8 mouse cellular contexts compared by ENCODE assay signal in the genomic region with DNA sequence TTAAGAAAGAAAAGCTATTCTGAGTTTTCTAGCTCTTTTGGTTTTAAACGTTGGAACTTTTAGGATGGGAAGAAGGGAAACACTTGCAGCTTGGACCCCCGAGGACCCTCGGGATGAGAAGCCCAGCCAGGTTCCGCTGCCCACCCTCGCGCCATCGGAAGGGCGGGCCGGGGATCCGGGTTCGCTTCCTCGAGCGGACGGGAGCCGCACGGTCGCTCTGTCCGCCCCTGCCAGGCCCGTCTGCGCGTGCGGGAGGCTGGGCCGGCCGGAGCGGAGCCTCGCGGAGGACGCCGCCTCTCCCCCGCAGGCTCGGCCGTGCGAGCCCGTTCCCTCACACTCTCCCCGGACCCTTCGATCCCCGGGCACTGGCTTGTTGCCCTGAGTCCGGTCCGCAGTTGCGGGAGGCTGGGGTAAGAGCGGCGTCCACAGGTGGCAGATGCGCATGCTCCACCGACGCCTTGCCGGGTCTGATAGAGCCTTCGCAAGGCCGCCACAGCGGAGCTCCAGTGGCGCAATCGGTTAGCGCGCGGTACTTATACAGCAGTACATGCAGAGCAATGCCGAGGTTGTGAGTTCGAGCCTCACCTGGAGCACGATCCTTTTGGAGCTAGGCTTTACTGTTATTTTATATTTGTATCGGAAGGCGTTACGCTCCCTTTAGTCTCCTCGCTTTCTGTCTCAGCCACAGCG. TPM values are rescaled to one million over a fixed set of nuclear protein-coding genes. Genes with fewer than 3 reads are reported as not detected.
DNase-seq lines count a peak whose midpoint lies in the region; ATAC-seq and TF ChIP-seq lines count a peak whose summit lies in the region.

No protein-coding gene starts in this region.

- H3K9ac ChIP-seq in ES-E14 (ENCODE audit: insufficient read depth, low read depth, low read length, poor library complexity, severe bottlenecking) = peak overlapping the region; percentile 86
- H3K9ac ChIP-seq in forebrain, embryonic 16.5 days (replicated peaks; ENCODE audit: low read depth, low read length) = peak overlapping the region; percentile 72
- H3K9ac ChIP-seq in lung, embryonic 15.5 days = peak overlapping the region; percentile 71

- H3K27ac ChIP-seq in ES-E14 (ENCODE audit: insufficient read depth, low read depth, low read length, poor library complexity, severe bottlenecking) = peak overlapping the region; percentile 62
- peak overlapping the region; percentile 72 for H3K27ac ChIP-seq in forebrain, embryonic 16.5 days (ENCODE audit: low read length)
- H3K27ac ChIP-seq in lung, embryonic 15.5 days = peak overlapping the region; percentile 91

- no peaks in the 10 kb centered on the region for H3K9me3 ChIP-seq in ES-E14 (ENCODE audit: control insufficient read depth, insufficient read depth, low read depth, low read length)
- H3K9me3 ChIP-seq in forebrain, embryonic 16.5 days (ENCODE audit: control insufficient read depth, low read length) = no peaks in the 10 kb centered on the region
- no peaks in the 10 kb centered on the region for H3K9me3 ChIP-seq in lung, embryonic 15.5 days

- in situ Hi-C loops in ES-E14 (cut with MboI; ENCODE audit: low sequenced_read_pairs in 2 of 2, unreplicated experiment in 2 of 2) = no loop called here

- H3K4me3 ChIP-seq in ES-E14 (ENCODE audit: insufficient read depth in 1 of 2, low read depth in 1 of 2, low read length in 2 of 2, poor library complexity in 1 of 2, severe bottlenecking in 1 of 2) = peak overlapping the region; percentile 73 to 92
- H3K4me3 ChIP-seq in forebrain, embryonic 16.5 days (replicated peaks; ENCODE audit: low read length) = peak overlapping the region; percentile 80
- H3K4me3 ChIP-seq in lung, embryonic 15.5 days = peak overlapping the region; percentile 78

- ATAC-seq in forebrain, embryonic 16.5 days = peak; percentile 94
- peak; percentile 93 for ATAC-seq in lung, embryonic 15.5 days (ENCODE audit: borderline replicate concordance, extremely low read depth, low FRiP score, low TSS enrichment)

- DNase-seq in ES-E14 (ENCODE audit: low read depth, low spot score) = peak; percentile 81
- DNase-seq in cerebellum, adult 11-12 months = peak; percentile 96
- peak; percentile 98 for DNase-seq in heart, postnatal 4 days
- DNase-seq in layer of hippocampus, adult 8-10 months (ENCODE audit: low spot score in 2 of 2) = peak; percentile 93 to 99
- peak; percentile 91 for DNase-seq in ovary, adult 18-20 months (ENCODE audit: low spot score)
- peak; percentile 95 for DNase-seq in thymus, postnatal 0 days (ENCODE audit: low spot score)

- peak overlapping the region; percentile 85 for H3K4me2 ChIP-seq in forebrain, embryonic 16.5 days (ENCODE audit: low read length)
- H3K4me2 ChIP-seq in lung, embryonic 15.5 days = peak overlapping the region; percentile 84

- H3K4me1 ChIP-seq in ES-E14 (ENCODE audit: control insufficient read depth in 2 of 2, insufficient read depth in 2 of 2, low read length in 2 of 2, poor library complexity in 1 of 2) = peaks cover 0 to 15% of the 10 kb centered on the region in 2 experiments; a peak in 3 of 4 replicates
- H3K4me1 ChIP-seq in forebrain, embryonic 16.5 days (replicated peaks; ENCODE audit: control insufficient read depth, insufficient read depth, low read length) = peaks cover 3% of the 10 kb centered on the region
- peaks cover 6% of the 10 kb centered on the region for H3K4me1 ChIP-seq in lung, embryonic 15.5 days

- H3K27me3 ChIP-seq in forebrain, embryonic 16.5 days (replicated peaks; ENCODE audit: control insufficient read depth, insufficient read depth, low read length) = no peaks in the 10 kb centered on the region
- H3K27me3 ChIP-seq in lung, embryonic 15.5 days = no peaks in the 10 kb centered on the region

- H3K36me3 ChIP-seq in ES-E14 (ENCODE audit: control insufficient read depth, insufficient read depth, low read length, poor library complexity, severe bottlenecking) = no peaks in the 10 kb centered on the region
- no peaks in the 10 kb centered on the region for H3K36me3 ChIP-seq in forebrain, embryonic 16.5 days (ENCODE audit: control insufficient read depth, insufficient read depth)
- H3K36me3 ChIP-seq in lung, embryonic 15.5 days = no peaks in the 10 kb centered on the region

- under 1% methylated on average over 59 of the region's 62 CpGs for WGBS in forebrain, embryonic 16.5 days
- under 1% methylated on average over 62 of the region's 62 CpGs for WGBS in lung, embryonic 15.5 days

TF ChIP-seq in ES-E14, 5 proteins besides CTCF, POLR2A, EP300 and RAD21:
- TF ChIP-seq CHD2 (IDR thresholded peaks at IDR 0.05; ENCODE audit: low read depth, low read length) (no peak), MAFK (IDR thresholded peaks at IDR 0.05; ENCODE audit: insufficient read depth, low read depth, low read length) (peak; percentile 34; the same call in 1 of the 2 replicates)
TF ChIP-seq in ES-E14: peak in this region for 1.

RNA-seq across cellular contexts. Expression of a gene that starts 13.8 kb away (rescaled TPM):
- total RNA-seq in ES-E14 (2012; rRNA removed) = 0.54 and 0.79 TPM in 2 replicates
- 0.14 and 0.29 TPM in 2 replicates for polyA plus RNA-seq in forebrain, embryonic 16.5 days (2015; fragmentation: Nextera tagmentation; extraction: Ambion mirVana)
- total RNA-seq in heart, postnatal 4 days (2021) = under 1 TPM in 1 of 2 experiments, not detected in 1; 0.36 TPM
- 1 to 10 TPM in 2 of 4 experiments, not detected in 2; 1.9 to 2.8 TPM for total RNA-seq in layer of hippocampus, adult 8-10 months (2022)
- polyA plus RNA-seq in lung, embryonic 15.5 days (2015; fragmentation: Nextera tagmentation; extraction: Ambion mirVana) = 0.69 and 0.89 TPM in 2 replicates
- 5.6 and 5.9 TPM in 2 replicates for polyA plus RNA-seq in thymus, postnatal 0 days (2015; fragmentation: Nextera tagmentation; extraction: Ambion mirVana)

Comparison
In these comparisons a context has a peak if more than half of its experiments do, and no peak if none do; other contexts are left out.
1. Peak in every context shown above with its lines: DNase-seq, ATAC-seq, H3K4me3 ChIP-seq and H3K27ac ChIP-seq.